Mouse (Mus musculus) left cerebral cortex, adult 18-20 months (tissue): ENCODE measurements at regions not wholly inside any gene's neighbourhood (a gene's known extent, or its start where the extent isn't known, plus 50 kb on each side); places are given as distances from the start of the nearest gene placed in this dataset.
A peak's percentile ranks its signal among the peaks of the same experiment; 100 is the strongest.
"Not testable (repeated sequence)": the region's sequence is repeated elsewhere in the genome, so short reads cannot be mapped to it uniquely, and the experiment has no call there.

ENCODE experiments used
- DNase-seq, 2 experiments: peaks; one replicate each; pipeline ENCODE4 v3.0.0; 2021 to 2022; ENCODE audit warnings: low spot score in 2 of 2, mixed read lengths in 1 of 2

- DNase-seq: no peak
Observed at GRCm38 (mm10) chr15:93189266-93189855, 85.6 kb downstream of the Gxylt1 start.

GRCm38 (mm10) chr15:93176221-93176620 lies 98.8 kb downstream of the Gxylt1 start:
- DNase-seq: no peak

GRCm38 (mm10) chr15:93168784-93169183 lies 106.2 kb downstream of the Gxylt1 start:
- DNase-seq: no peak

GRCm38 (mm10) chr15:93167451-93167850 lies 107.5 kb downstream of the Gxylt1 start:
- DNase-seq: no peak

GRCm38 (mm10) chr15:93161924-93162910 lies 112.8 kb downstream of the Gxylt1 start:
- peak in 1 of 2 experiments; percentile 3 for DNase-seq

- no peak for DNase-seq
Observed at GRCm38 (mm10) chr15:93161329-93161728, 113.7 kb downstream of the Gxylt1 start.

GRCm38 (mm10) chr15:93155756-93156155 lies 119.2 kb downstream of the Gxylt1 start:
- no peak for DNase-seq

GRCm38 (mm10) chr15:93154022-93154421 lies 121.0 kb downstream of the Gxylt1 start:
- DNase-seq: no peak

- DNase-seq: no peak
Observed at GRCm38 (mm10) chr15:93144899-93145298, 130.1 kb downstream of the Gxylt1 start.

GRCm38 (mm10) chr15:93144264-93144663 lies 130.7 kb downstream of the Gxylt1 start:
- DNase-seq: no peak

GRCm38 (mm10) chr15:93133379-93133778 lies 141.6 kb downstream of the Gxylt1 start:
- peak; percentile 24 to 55 for DNase-seq

GRCm38 (mm10) chr15:93131056-93131455 lies 143.9 kb downstream of the Gxylt1 start:
- DNase-seq: no peak

- no peak for DNase-seq
Observed at GRCm38 (mm10) chr15:93125261-93125660, 149.7 kb downstream of the Gxylt1 start.

GRCm38 (mm10) chr15:93121156-93121555 lies 153.8 kb downstream of the Gxylt1 start:
- DNase-seq: no peak

- DNase-seq: not testable (repeated sequence)
Observed at GRCm38 (mm10) chr15:93117806-93118205, 157.2 kb downstream of the Gxylt1 start.

- DNase-seq: peak; percentile 30 to 33
Observed at GRCm38 (mm10) chr15:93115674-93116102, 159.3 kb downstream of the Gxylt1 start.

- no peak for DNase-seq
Observed at GRCm38 (mm10) chr15:93104936-93105335, 170.0 kb downstream of the Gxylt1 start.

GRCm38 (mm10) chr15:93103426-93103825 lies 171.6 kb downstream of the Gxylt1 start:
- DNase-seq: no peak

- no peak for DNase-seq
Observed at GRCm38 (mm10) chr15:93101881-93102280, 173.1 kb downstream of the Gxylt1 start.

- no peak for DNase-seq
Observed at GRCm38 (mm10) chr15:93100837-93101236, 174.1 kb downstream of the Gxylt1 start.

GRCm38 (mm10) chr15:93099840-93100239 lies 175.1 kb downstream of the Gxylt1 start:
- no peak for DNase-seq

GRCm38 (mm10) chr15:93096335-93096734 lies 178.6 kb downstream of the Gxylt1 start:
- no peak for DNase-seq
